Mouse (Mus musculus) WW6 (cell line): Measurements from ENCODE around the gene Irf7.
A peak's percentile ranks its signal among the peaks of the same experiment; 100 is the strongest.

Experiments
- DNase-seq: peaks from one replicate; pipeline ENCODE4 v3.0.0-alpha.2; 2013; ENCODE audit warnings: low read depth, low spot score

The Irf7 gene

DNA sequence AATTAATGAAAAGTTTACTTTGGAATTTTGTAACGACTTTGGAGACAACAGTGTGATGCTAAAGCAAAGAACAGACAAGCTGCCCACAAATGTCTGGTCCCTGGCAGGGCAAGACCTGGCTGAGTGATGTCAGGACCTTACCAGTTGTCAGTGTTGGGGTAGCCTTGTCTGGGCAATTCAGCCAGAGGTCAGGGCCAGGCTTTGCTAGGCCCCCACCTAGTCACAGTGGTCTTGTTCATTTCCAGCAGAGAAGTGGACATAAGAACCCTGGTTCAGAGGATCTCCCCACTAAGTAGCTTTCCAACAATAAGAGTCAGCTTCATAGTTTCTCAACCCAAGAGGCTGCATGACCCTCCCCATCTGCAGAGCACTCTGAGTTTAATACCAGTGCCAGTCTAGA lies 45.9 kb downstream of the Irf7 start:
- no peak for DNase-seq

DNA sequence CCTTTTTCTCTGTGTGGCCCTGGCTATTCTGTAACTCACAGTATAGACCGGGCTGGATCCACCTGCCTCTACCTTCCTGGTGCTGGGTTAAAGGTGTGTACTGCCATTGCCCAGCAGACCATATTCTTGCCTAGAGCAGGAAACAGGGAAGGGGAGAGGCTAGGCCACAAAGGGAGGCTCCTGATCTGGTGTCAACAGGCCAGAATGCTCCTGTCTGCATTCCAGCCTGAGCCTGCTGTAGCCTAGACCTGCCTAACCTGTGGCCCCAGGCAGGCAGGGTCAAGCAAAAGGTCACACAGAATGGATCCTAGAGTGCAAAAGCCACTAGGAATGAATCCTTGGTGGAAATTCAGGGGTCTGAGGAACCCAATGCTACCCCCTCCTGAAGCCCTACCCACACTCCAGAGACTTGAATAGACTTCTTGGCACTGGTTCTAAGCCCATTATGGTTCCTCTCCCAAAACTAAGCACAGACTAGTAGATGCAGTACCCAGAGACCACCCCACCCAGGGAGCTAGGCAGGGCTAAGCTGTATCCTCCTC lies 46.7 kb downstream of the Irf7 start:
- no peak for DNase-seq

GRCm38 (mm10) chr7:141218557-141219133 lies 47.6 kb downstream of the Irf7 start:
- DNase-seq, result no peak

DNA sequence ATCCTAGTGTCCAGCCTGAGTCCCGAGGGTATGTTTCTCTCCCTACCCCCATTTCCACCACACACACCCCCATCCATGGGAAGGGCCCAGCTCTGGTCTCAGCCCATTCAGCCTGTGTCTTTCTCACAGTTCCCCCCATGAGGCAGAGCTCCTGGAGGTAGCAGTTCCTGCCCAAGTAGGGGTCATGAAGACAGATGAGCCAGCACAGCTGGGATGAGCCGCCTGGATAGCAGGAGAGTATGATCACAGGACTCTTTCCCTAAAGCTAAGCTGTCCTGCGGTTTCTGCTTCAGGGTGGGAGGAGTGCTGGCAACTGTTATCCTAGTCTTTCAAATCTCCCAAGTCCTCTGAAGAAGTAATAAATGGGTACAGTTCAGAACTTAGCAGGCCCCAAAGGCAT lies 48.1 kb downstream of the Irf7 start:
- no peak for DNase-seq

DNA sequence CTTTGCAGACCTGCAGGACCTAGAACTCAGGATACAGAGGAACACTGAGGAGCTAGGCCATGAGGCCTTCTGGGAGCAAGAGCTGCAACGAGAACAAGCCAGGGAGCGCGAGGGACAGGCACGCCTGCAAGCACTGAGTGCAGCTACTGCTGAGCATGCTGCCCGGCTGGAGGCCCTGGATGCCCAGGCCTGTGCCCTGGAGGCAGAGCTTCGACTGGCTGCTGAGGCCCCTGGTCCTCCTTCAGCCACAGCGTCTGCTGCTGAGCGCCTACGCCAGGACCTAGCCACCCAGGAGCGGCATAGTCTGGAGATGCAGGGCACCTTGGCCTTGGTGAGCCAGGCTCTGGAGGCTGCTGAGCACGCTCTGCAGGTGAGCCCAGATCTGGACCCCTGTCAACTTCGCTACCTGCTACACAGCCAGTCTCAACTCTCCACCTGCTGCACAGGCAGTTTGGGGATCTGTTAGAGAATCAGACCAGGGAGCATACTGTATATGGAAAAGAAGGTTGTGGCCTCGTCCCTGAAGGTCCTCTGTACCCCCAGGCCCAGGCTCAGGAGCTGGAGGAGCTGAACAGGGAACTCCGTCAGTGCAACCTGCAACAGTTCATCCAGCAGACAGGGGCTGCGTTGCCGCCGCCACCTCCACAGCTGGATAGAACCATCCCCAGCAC lies 48.8 kb downstream of the Irf7 start:
- DNase-seq, result no peak

- DNase-seq, result no peak
These were observed 49.4 kb downstream of the Irf7 start for GRCm38 (mm10) chr7:141216894-141217293.

DNA sequence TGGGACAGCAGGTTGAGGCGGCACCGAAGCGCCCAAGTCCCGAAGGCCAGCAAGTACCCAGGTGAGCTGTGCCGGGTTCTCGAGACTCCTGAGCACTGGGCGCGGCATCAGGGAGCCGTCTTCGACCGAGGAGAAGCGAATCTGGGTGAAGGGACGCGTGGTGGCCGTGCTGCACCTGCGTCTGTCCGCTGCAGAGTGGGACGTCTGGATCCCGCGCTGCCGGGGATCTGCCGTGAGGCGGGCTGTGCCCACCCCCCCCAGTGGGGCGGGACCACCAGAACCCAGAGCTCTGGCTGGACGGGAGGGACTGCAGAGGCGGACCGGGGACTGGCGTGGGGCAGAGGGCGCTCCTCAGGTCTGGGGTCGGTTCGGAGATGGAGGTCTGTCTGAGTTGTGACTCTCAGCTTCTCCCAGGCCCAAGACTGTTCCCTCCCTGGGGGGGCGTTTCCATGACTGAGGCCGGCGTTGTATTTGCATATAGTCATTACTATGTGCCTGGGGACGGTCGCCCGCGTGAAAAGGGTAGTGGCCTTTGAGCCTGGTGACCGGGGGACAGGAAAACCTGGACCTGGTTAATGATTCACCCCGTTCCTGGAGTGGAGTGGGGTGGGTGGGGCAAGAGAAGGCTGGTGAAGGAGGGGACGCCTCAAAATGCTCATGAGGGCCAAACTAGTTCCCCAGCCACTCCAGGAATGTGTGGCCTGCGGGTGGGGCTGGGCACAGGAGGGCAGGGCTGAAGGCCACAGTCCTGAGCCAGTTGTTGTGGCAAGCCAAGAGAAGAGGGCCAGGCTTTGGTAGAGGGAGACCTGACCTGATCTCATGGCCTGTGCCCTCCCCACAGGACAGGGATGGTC lies 50.2 kb downstream of the Irf7 start:
- DNase-seq, result no peak

DNA sequence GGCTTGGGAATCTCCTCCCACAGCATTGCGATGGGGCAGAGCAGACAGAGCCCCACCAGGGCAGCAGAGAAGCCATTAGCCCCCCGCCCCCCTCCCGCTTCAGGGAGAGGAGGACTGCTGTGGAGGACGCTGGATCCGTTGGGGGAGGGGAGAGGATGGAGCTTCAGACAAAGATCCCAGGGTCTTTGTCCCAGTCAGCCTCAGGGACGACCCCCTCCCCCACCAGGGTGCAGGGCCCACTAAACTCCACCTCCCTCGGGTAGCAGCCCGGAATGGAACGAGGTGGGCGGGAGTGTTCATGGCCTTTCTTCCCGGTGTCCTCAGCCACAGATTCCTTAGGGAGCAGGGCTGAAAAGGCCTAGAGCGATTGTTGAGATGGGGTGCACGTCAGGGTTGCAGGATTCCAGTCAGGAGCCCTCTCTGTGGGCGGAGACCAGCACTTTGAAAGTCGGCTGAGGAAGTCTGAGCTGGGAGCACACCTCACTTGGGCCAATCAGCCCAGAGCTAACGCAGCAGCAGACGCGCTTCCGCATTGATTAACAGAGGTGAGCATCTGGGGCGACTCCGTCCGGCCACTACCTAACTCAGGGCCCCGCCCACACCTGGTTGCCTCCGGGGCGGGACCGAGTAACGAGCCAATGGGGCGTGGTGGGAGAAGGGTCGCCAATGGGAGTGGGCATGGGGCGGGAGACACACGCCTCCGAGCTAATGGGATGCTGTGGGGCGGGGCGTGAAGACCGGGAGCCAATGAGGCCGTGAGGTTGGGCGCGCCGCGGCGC lies 51.0 kb downstream of the Irf7 start, which contains the start of gene Rassf7:
Gene Rassf7 (plus strand): TSS at position 760 of the 779 bp plus-strand sequence.
- peak; percentile 98 for DNase-seq

GRCm38 (mm10) chr7:141214310-141214709 lies 52.0 kb downstream of the Irf7 start:
- no peak for DNase-seq

- DNase-seq, result no peak
These were observed 52.6 kb downstream of the Irf7 start, which contains the start of gene Lmntd2 for GRCm38 (mm10) chr7:141213605-141214235. Gene Lmntd2, minus strand, starts transcription at chr7:141214080.

DNA sequence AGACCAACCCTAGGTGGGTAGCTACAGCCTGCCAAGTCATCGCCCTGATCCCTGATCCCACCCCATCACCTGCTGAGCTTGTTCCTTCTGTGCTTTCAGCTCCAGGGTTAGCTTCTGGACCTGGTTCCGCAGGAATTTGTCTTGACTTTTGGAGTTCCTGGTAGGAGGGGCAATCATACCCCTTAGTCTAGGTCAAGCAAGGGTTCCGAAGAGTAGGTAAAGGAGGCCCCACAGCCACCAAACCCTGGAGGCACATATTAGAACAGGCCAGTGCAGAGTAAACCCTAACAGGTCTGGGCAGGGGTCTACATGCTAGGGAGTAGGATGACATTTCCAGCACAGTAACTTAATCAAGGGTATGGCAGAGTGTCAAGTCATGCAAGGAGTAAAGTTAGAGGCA lies 53.1 kb downstream of the Irf7 start:
- no peak for DNase-seq
